Mouse (Mus musculus) stomach, postnatal 0 days (tissue): ENCODE results near the gene Cacnb1. TPM values are rescaled to one million over a fixed set of nuclear protein-coding genes. Genes with fewer than 3 reads are reported as not detected.

ENCODE experiments used
- ATAC-seq: fragments of 200-750 bp; cut with Nextera tagmentation; 2 replicates; pipeline ENCODE4 v1.8.0; 2017; ENCODE audit not compliant: low FRiP score, low TSS enrichment
- DNase-seq: peaks from one replicate; pipeline ENCODE4 v3.0.0-alpha.2; 2016; ENCODE audit warnings: low spot score
- H3K27ac ChIP-seq: fragments of 300-500 bp; sonication (generic); replicated peaks from 2 replicates; pipeline ENCODE4 v1.5.1; 2014; ENCODE audit warnings: mild to moderate bottlenecking, control low read depth
- H3K27me3 ChIP-seq: fragments of 300-500 bp; sonication (generic); 2 replicates; pipeline ENCODE4 v1.6.1; 2014; ENCODE audit warnings: low read length; ENCODE audit not compliant: control insufficient read depth, insufficient read depth
- H3K36me3 ChIP-seq: fragments of 300-500 bp; sonication (generic); 2 replicates; pipeline ENCODE4 v1.6.1; 2014; ENCODE audit warnings: low read length, mixed read lengths; ENCODE audit not compliant: control insufficient read depth, insufficient read depth
- H3K4me1 ChIP-seq: fragments of 300-500 bp; sonication (generic); replicated peaks from 2 replicates; pipeline ENCODE4 v1.6.1; 2014; ENCODE audit warnings: antibody characterized with exemption; ENCODE audit not compliant: control insufficient read depth, insufficient read depth
- H3K4me2 ChIP-seq: fragments of 300-500 bp; sonication (generic); replicated peaks from 2 replicates; pipeline ENCODE4 v1.6.1; 2014; ENCODE audit warnings: low read depth, mild to moderate bottlenecking, control low read depth, moderate library complexity
- H3K4me3 ChIP-seq: fragments of 300-500 bp; sonication (generic); 2 replicates; pipeline ENCODE4 v1.5.1; 2014; ENCODE audit warnings: low read depth, low read length, control low read depth
- H3K9ac ChIP-seq: fragments of 300-500 bp; sonication (generic); 2 replicates; pipeline ENCODE4 v1.6.1; 2014; ENCODE audit warnings: mild to moderate bottlenecking, low read length, control low read depth, mixed read lengths
- H3K9me3 ChIP-seq: fragments of 300-500 bp; sonication (generic); 2 replicates; pipeline ENCODE4 v1.6.1; 2016; ENCODE audit warnings: low read length; ENCODE audit not compliant: control insufficient read depth
- CTCF ChIP-seq: IDR thresholded peaks from 2 replicates; pipeline ENCODE4 v1.5.1; 2016; ENCODE audit warnings: antibody characterized with exemption, low read depth, mild to moderate bottlenecking, moderate library complexity
- EP300 ChIP-seq: optimal IDR thresholded peaks from 2 replicates; pipeline ENCODE3; 2016; ENCODE audit warnings: antibody characterized with exemption
- WGBS: fragments of 180-500 bp; shearing (Covaris S2); extraction: QIAGEN DNeasy Blood & Tissue Kit; methylation state at CpG from one replicate; pipeline ENCODE4 v1.1.7; 2014; 5-methylcytosine and 5-hydroxymethylcytosine counted together
- polyA plus RNA-seq: library from polyadenylated mRNA; unstranded; fragments of >200 nt; fragmentation: Nextera tagmentation; extraction: Ambion mirVana; gene quantifications from 2 replicates; pipeline ENCODE4 v1.2.1, GENCODE M21; 2015

Gene Cacnb1
- polyA plus RNA-seq, 1 experiment from 2014 or later: 4.2 TPM

DNA sequence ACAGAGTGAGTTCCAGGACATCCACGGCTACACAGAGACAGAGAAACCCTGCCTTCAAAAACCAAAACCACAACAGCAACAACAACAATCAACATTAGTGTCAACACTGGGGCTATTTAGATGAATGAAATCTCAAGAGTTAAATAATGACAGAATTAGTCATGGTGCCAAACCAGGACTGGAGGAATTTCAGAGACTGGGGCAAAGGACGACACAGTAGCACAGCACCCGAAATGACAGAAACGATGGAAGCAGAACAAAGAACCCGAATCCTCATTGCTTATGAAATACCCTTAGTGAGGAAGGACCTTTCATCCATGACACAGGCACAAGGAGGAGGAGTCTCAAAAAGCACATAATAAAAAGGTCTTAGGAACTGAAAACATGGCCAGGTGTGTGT is 48.7 kb downstream of the Cacnb1 start:
- Histone ChIP-seq H3K9me3 (no peaks in the 10 kb centered on the region), H3K27ac (no peak overlapping the region), H3K4me2 (no peak overlapping the region), H3K4me1 (no peaks in the 10 kb centered on the region), H3K36me3 (no peaks in the 10 kb centered on the region), H3K9ac (no peak overlapping the region), H3K4me3 (no peak overlapping the region), H3K27me3 (no peaks in the 10 kb centered on the region)
- TF ChIP-seq CTCF (no peak), EP300 (no peak)
- ATAC-seq (no peak), DNase-seq (no peak)
- WGBS: 94% methylated on average over 5 of the region's 5 CpGs

DNA sequence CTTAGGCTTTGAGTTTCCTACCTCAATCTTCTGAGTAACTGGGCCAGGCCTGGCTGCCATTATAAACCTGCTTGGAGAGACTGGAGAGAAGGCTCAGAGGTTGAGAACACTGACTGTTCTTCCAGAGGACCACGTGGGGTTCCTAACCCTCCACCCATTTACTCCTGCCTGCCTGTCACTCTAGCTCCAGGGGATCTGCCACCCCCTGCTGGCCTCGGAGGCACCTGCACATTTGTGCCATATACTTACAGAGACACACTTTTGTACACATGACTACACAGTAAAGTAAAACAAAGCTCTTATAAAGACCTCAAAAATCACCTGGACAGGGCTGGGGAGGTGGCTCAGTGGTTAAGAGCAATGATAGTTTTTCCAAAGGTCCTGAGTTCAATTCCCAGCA is 50.4 kb downstream of the Cacnb1 start:
- no peak overlapping the region for H3K4me2 ChIP-seq
- no peak overlapping the region for H3K4me3 ChIP-seq
- WGBS: 72% methylated on average over 2 of the region's 2 CpGs
- no peak overlapping the region for H3K27ac ChIP-seq
- H3K27me3 ChIP-seq: no peaks in the 10 kb centered on the region
- ATAC-seq (no peak), DNase-seq (no peak)
- TF ChIP-seq CTCF (peak; percentile 45), EP300 (no peak)
- no peaks in the 10 kb centered on the region for H3K4me1 ChIP-seq
- H3K9me3 ChIP-seq: no peaks in the 10 kb centered on the region
- no peaks in the 10 kb centered on the region for H3K36me3 ChIP-seq
- no peak overlapping the region for H3K9ac ChIP-seq

DNA sequence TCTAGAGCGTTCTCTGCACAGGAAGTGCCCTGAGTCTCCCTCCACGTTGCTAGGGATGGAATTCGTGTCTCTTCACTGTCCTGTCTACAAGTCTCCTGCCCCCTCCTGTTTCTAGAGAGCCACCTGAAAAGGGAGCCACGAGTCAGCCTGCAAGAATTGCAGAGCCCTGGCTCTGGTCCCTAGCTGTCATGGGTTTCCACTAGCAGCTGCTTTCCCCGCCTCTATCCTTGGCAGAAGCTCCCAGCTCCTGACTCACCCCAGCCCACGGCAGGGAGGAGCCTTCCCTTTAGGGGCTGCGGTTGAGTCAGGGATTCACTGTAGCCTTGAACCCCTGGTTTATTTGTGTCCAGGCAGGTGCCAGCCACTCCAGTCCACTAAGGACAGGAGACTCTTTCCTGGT is 51.6 kb downstream of the Cacnb1 start:
- Histone ChIP-seq H3K4me3 (no peak overlapping the region), H3K27ac (no peak overlapping the region), H3K4me1 (no peaks in the 10 kb centered on the region), H3K4me2 (peak overlapping the region; percentile 29), H3K27me3 (no peaks in the 10 kb centered on the region), H3K9ac (no peak overlapping the region), H3K9me3 (no peaks in the 10 kb centered on the region), H3K36me3 (no peaks in the 10 kb centered on the region)
- WGBS: 14% methylated on average over 7 of the region's 7 CpGs
- peak; percentile 64; the same call in 1 of the 2 replicates for ATAC-seq
- TF ChIP-seq EP300 (no peak), CTCF (peak; percentile 34; the same call in 1 of the 2 replicates)
- peak; percentile 56 for DNase-seq

DNA sequence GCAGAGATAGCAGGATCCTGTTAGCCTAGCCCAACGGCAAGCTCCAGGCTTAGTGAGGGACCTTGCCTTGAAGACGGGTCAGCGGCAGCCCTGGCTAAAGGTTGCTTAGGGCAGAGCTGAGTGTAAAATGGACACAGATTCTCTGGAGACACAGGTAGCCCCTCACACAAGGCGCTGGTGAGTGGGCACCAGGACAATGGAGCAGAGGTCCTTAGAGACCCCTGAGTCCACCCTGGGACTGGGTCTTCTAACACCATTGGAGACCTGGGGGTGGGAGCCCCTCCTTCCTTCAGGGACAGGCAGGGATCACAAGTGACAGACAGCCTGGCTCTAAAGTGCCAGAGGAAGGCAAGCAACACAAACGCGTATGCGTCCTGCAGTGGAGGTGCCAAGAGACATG is 52.1 kb downstream of the Cacnb1 start:
- H3K27me3 ChIP-seq: no peaks in the 10 kb centered on the region
- WGBS: 72% methylated on average over 7 of the region's 7 CpGs
- TF ChIP-seq CTCF (no peak), EP300 (no peak)
- H3K9ac ChIP-seq: no peak overlapping the region
- H3K27ac ChIP-seq: no peak overlapping the region
- H3K4me3 ChIP-seq: no peak overlapping the region
- no peaks in the 10 kb centered on the region for H3K9me3 ChIP-seq
- no peaks in the 10 kb centered on the region for H3K4me1 ChIP-seq
- ATAC-seq (no peak), DNase-seq (no peak)
- no peak overlapping the region; the same call in 1 of the 2 replicates for H3K4me2 ChIP-seq
- no peaks in the 10 kb centered on the region for H3K36me3 ChIP-seq

DNA sequence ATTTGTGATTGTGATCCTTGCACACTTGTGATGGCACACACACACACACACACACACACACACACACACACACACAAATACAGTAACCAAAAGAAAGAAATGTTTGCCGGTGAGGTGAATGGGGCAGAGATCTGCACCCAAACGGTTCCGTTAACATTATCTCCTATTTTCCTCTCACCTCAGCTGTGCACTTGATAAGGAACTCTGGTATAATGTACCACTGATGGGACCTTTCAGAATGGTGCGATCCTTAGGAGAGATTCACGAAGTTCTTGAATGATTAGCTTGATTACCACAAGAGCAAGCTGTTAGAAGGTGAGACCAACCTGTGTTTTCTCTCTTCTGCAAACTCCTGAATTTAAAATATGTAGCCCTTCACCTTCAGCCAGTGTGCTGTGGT is 54.4 kb downstream of the Cacnb1 start:
- ATAC-seq: no peak
- WGBS: 78% methylated on average over 5 of the region's 5 CpGs
- no peaks in the 10 kb centered on the region for H3K36me3 ChIP-seq
- no peaks in the 10 kb centered on the region for H3K9me3 ChIP-seq
- H3K4me2 ChIP-seq: no peak overlapping the region
- H3K4me3 ChIP-seq: no peak overlapping the region
- H3K27ac ChIP-seq: no peak overlapping the region
- TF ChIP-seq CTCF (no peak), EP300 (no peak)
- H3K27me3 ChIP-seq: no peaks in the 10 kb centered on the region
- H3K9ac ChIP-seq: no peak overlapping the region
- H3K4me1 ChIP-seq: no peaks in the 10 kb centered on the region
- DNase-seq: no peak

DNA sequence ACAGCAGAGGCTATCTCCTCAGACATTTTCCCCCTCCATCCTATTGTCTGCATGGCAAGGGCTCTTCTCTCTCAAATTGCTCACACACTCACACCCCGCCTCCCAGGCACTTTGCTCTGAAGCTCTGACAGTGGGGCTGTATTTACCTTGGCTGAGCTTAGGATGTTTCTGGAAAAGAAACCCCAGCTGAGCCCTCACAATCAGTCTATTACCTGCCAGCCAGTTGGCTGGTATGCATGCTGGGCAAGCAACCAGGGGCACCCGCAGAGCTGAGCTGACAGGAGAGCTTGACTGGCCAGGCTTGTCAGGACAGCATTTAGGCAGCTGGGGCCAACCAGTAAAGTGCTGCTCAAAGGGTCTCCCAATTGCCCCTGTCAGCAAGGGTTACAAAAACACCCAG is 55.7 kb downstream of the Cacnb1 start:
- H3K4me1 ChIP-seq: no peaks in the 10 kb centered on the region
- no peaks in the 10 kb centered on the region for H3K36me3 ChIP-seq
- 40% methylated on average over 2 of the region's 2 CpGs for WGBS
- H3K9me3 ChIP-seq: no peaks in the 10 kb centered on the region
- no peak overlapping the region for H3K4me2 ChIP-seq
- ATAC-seq (no peak), DNase-seq (no peak)
- H3K9ac ChIP-seq: no peak overlapping the region
- H3K27me3 ChIP-seq: no peaks in the 10 kb centered on the region
- H3K27ac ChIP-seq: no peak overlapping the region
- no peak for TF ChIP-seq EP300
- TF ChIP-seq CTCF: no peak
- H3K4me3 ChIP-seq: no peak overlapping the region
